Mouse (Mus musculus) erythroblast, adult 5-6 weeks (primary cell): Measurements from ENCODE around the gene Fam185a. TPM values are rescaled to one million over a fixed set of nuclear protein-coding genes. Genes with fewer than 3 reads are reported as not detected.

ENCODE experiments used
- ATAC-seq: replicated peaks from 2 replicates; pipeline ENCODE4 v1.8.0; 2016; ENCODE audit warnings: moderate number of reproducible peaks, mild to moderate bottlenecking, moderate TSS enrichment, inconsistent platforms; ENCODE audit not compliant: poor library complexity, low FRiP score, severe bottlenecking
- total RNA-seq, 2 experiments: library from RNA; stranded (forward) in 1 of 2; stranded (reverse) in 1 of 2; fragments of 150-400 nt in 1 of 2; fragments of 200-764, 138-1000 nt in 1 of 2; gene quantifications; 2 replicates each; pipeline versions ENCODE4 v1.2.3 to v1.2.4; 2015 to 2017; ENCODE audit warnings: low replicate concordance in 2 of 2

Fam185a gene
- total RNA-seq, 2 experiments from 2014 or later = 0.51 to 0.96 TPM

- no peak for ATAC-seq
Measured at GRCm38 (mm10) chr5:21528068-21528842, 103.5 kb downstream of the Fam185a start.

- ATAC-seq = no peak
Measured at GRCm38 (mm10) chr5:21529110-21529720, 104.5 kb downstream of the Fam185a start.

Other genes starting within 250 kb of the Fam185a start
- 9.0 and 19.2 TPM in 2 replicates for gene Gsap, start 238.7 kb upstream of the Fam185a start, total RNA-seq (2015; ENCODE audit: low replicate concordance)
- gene Gsap, start 238.7 kb upstream of the Fam185a start, total RNA-seq (2017; ENCODE audit: low replicate concordance) = 2.8 and 4.1 TPM in 2 replicates
- gene Fgl2, start 52.3 kb upstream of the Fam185a start, total RNA-seq (2015; ENCODE audit: low replicate concordance) = 12.1 and 14.8 TPM in 2 replicates
- gene Fgl2, start 52.3 kb upstream of the Fam185a start, total RNA-seq (2017; ENCODE audit: low replicate concordance) = 10.0 and 10.7 TPM in 2 replicates
- not detected in 2 replicates for gene Ccdc146, start 281 bp upstream of the Fam185a start, total RNA-seq (2015; ENCODE audit: low replicate concordance)
- gene Ccdc146, start 281 bp upstream of the Fam185a start, total RNA-seq (2017; ENCODE audit: low replicate concordance) = not detected in 2 replicates
- gene Lrrc17, start 118.6 kb downstream of the Fam185a start, total RNA-seq (2015; ENCODE audit: low replicate concordance) = not detected in 2 replicates
- 0.85 TPM in 1 of 2 replicates, not detected in the other for gene Lrrc17, start 118.6 kb downstream of the Fam185a start, total RNA-seq (2017; ENCODE audit: low replicate concordance)
- not detected in 2 replicates for gene Fbxl13, start 220.7 kb downstream of the Fam185a start, total RNA-seq (2015; ENCODE audit: low replicate concordance)
- not detected in 2 replicates for gene Fbxl13, start 220.7 kb downstream of the Fam185a start, total RNA-seq (2017; ENCODE audit: low replicate concordance)
- 11.0 and 16.7 TPM in 2 replicates for gene Armc10, start 220.9 kb downstream of the Fam185a start, total RNA-seq (2015; ENCODE audit: low replicate concordance)
- 4.6 and 5.1 TPM in 2 replicates for gene Armc10, start 220.9 kb downstream of the Fam185a start, total RNA-seq (2017; ENCODE audit: low replicate concordance)